Mouse (Mus musculus) adrenal gland, postnatal 36 days (tissue): ENCODE data around the gene Phf20. TPM values are rescaled to one million over a fixed set of nuclear protein-coding genes. Genes with fewer than 3 reads are reported as not detected.

Experiments
- DNase-seq, 2 experiments: peaks; one replicate each; pipeline ENCODE4 v3.0.0; 2021; ENCODE audit warnings: mixed read lengths in 1 of 2
- microRNA-seq: library from miRNA; unstranded; fragments of <30 nt; microRNA quantifications from one replicate; pipeline ENCODE4 v1.2.0, GENCODE M21; 2021
- total RNA-seq, 2 experiments: library from RNA; stranded (reverse); gene quantifications; 2 replicates each; pipeline ENCODE4 v1.2.3; 2021

Phf20 gene
- total RNA-seq, 2 experiments from 2014 or later: 31.8 to 45.5 TPM

DNA sequence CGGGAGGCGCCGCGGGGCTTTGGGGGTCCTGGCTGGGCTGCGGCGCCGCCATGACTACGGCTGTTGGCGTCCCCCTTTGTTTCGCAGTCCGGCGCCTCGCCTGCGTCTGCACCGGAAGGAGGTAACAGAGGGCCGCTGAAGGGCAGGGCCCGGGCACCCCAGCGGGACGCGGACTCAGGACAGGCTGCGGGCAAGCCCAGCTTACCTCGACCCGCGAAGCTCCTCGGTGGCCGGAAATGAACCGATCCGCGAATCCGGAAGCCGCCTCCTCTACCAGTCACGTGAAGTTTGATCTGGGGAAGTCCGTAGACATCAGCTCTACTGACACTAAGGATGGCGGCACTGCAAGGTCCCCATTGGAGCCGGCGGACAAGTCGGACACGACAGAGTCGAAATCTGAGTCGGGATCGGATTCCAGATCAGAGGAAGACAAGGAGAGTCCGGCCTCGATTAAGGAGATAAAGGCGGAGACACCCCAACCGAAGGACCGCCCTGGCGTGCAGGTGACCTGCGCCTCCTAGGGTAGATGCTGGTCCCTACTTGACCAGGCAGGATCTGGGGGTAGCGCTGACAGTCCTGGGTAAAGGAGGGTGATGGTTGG is 116.1 kb downstream of the Phf20 start, which contains the start of the genes Cnbd2 and Scand1:
TSS of gene Cnbd2 (plus strand) at position 3 of the 601 bp plus-strand sequence.
TSS of gene Scand1 (minus strand) at position 408 of the 601 bp plus-strand sequence.
- peak; percentile 87 to 89 for DNase-seq

DNA sequence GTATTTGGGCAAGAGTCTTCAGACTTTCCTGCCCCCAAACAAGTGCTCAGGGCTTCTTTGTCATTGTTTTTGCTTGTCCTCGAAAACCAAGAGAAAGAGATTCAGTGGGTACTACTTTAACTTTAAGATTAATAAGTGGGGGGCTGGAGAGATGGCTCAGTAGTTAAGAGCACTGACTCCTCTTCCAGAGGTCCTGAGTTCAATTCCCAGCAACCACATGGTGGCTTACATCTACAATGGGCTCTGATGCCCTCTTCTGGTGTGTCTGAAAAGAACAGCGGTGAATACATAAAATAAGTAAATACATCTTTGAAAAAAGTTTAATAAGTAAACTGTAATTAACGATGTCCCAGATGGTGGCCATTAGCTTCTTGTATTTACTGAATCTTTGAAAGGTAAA is 116.9 kb downstream of the Phf20 start:
- no peak for DNase-seq

DNA sequence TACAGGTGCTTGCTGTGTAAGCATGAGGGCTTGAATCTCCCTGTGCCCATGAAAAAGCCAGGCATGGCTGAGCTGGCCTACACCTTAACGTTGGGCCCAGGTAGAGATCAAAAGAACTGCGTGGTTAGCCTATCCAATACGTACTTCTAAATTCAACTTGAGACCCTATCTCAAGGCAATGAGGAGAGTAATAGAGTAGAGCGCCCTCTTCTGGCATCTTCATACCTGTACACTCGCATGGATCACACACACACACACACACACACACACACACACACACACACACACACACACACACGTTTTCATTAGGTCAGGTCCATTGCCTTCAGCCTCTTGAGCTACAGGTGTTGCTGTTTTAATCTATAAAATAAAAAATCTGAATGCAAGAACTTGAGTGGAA is 118.5 kb downstream of the Phf20 start:
- no peak for DNase-seq

DNA sequence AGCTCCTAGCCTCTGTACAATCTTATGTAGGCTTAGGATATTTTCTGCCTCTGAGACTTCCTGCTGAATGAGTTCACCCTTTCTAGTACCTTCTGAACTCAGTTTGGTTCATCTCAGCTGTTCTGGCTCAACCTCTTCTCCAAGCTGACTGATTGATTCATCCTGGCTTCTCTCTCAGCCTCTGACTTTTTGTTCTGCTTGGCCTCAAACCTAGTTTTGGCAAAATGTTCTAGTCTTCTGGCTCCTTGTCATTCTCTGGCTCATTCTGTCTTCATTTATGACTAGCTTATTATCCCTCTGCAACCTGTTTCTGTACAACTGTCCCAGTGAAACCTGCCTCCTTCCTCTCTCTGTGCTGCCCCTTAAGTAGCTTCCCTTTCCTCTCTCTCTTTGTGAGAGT is 122.2 kb downstream of the Phf20 start:
- DNase-seq: no peak

DNA sequence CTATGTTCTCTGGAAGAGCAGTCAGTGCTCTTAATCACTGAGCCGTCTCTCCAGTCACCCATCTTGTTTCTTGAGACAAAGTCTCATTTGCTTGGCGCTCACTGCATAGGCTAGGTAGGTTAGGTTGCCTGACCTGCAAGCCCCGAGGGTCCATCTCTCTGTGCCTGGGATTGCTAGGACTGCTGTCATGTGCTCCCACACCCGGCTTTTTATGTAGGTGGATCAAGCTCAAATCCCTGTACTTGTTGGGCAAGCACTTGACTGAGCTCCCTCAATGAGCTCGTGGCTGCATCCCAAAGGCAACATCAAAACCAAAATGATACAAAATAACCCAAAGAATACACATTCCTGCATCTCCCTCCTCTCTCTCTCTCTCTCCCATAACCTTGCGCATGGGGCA is 125.3 kb downstream of the Phf20 start:
- DNase-seq: no peak

DNA sequence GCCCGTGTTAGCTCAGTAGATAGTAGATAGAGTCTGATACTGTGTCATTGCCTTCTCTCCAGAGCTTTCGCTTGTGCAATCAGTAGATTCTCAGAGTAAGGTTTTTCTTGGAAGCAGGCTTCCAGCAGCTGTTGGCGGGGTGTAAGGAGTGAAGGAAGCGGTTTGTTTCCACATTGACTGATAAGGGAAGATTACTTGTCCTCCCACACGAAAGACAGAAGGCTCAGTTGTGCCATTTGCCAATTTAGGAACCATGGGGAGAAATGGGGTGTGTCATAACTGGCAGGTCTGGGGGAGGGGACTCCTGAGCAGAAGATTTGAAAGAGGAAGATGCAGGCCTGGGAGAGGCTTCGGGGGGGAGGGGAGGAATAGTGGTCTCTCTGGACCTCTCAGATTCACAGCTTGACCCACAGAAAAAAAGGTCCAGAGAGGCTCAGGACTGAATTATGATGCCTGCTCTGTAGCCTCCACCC is 127.9 kb downstream of the Phf20 start:
- peak in 1 of 2 experiments; percentile 23 for DNase-seq

DNA sequence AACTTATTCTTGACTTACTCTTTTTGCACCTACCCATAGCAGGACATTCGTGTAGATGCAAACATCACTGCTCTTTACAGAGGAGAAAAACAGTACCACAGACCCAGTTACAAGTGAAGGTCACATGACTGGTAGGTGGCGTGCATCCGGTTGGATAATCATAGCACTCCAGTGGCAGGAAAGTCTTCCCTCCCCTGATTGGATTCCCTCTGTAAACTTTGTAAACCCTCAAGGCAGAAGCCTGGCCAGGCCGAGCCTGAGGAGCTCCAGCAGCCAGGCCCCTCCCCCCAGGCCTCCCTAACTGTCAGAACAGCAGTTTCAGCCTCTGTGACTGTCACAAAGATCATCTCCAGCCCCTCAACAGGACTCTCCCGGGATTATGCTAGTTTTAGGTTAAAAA is 128.4 kb downstream of the Phf20 start:
- DNase-seq: peak; percentile 15 to 59

DNA sequence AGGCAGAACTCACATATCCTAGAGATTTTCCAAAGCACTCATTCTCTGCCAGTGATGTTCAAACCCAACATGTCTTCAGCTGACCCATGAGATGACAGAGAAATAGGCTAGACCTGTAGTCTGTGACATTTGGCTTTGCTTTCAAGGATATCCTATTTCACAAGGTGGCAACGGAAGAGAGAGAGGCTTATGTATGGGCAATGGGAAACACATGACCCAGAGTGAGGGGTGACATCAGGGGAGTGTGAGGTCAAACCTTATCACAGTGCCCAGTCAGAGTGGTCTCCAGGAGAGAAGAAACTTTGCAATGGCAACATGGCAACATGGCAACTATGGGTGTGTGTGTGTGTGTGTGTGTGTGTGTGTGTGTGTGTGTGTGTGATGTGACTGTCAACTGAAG is 134.4 kb downstream of the Phf20 start:
- no peak for DNase-seq

DNA sequence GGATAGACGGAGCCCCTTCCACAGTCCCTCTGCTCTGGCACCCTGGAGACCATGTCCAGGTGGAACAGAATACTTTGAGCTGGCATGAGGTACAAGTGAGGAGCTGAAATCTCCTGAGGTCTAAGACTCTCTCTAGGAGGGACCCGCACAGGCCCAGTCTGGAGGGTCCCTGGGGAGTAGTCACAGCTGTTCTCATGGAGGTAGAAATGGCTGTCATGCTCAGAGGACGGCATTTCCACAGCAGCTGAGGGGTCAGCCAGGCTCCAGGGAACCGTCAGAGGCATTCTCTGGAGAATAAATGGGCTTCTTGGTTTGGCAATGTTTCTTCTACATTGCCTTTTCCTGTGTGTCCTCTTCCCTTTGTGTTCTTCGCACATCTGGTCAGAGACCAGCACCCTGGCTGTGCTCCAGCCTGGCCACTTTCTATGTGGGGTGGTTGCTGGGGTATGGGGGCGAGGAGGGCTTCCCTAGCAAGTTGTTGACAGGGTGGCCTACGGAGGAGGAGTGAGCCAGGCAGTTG is 135.2 kb downstream of the Phf20 start:
- no peak for DNase-seq

DNA sequence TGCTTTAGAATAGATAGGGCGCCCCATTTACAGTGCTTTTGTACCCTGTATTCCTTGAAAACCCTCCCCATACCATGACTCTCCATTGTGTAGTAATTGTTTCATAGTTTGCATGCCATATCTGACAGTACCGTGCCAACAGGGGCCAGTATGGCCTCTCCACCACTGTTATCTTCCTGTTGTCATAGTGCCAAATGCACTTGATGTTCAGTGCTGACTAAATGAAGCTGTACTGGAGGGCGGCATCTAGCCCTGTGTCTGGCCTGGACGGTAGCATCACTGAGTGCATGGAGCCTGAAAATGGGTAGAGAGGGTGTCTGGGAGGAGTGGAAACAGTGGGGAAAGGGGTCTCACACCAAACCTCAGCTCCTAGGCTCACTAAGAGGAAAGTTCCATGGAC is 143.8 kb downstream of the Phf20 start:
- no peak for DNase-seq

DNA sequence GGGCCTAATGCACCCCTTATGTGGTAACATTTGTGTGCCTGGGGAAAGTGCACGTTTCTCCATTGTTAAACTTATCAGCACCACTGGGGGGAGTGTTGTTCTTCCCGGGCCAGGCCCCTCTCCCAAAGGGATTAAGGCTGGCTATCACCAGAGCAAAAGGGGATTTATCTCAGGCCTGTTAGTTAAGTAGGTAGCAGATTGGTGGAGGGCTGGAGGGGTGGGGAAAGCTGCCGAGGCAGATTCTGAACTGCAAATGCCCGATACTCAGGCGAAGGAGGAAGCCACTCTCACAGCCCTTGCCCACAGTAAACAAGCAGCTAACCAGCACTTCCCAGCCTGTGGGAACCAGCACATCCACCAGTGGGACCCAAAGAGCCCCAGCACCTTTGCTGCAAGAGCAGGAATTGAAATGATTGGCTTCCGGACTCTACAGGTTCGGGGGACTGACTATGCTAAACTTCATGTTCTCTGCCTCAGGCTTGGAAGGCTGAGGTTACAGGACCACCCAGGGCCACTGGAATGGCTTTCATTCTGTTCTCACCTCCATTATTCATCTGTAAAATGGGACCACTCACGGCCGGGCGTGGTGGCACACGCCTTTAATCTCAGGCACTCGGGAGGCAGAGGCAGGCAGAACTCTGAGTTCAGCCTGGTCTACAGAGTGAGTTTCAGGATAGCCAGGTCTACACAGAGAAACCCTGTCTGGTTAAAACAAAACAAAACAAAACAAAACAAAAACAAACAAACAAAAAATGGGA is 148.7 kb downstream of the Phf20 start:
- peak; percentile 23 to 57 for DNase-seq

DNA sequence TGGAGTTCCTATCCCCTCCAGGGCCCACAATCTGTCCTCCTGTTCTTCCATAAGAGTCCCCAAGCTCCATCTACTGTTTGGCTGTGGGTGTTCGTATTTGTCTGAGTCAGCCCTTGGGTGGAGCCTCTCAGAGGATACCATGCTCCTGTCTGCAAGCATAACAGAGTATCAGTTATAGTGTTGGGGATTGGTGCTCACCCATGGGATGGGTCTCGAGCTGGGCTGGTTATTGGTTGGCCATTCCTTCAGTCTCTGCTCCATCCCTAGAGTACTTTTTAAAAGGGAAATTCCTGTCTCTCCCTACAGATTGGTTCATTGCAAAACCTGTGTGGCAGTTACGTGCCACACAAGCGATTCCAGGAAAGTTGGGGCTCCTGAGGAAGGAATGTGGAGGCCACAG is 152.5 kb downstream of the Phf20 start:
- no peak for DNase-seq

DNA sequence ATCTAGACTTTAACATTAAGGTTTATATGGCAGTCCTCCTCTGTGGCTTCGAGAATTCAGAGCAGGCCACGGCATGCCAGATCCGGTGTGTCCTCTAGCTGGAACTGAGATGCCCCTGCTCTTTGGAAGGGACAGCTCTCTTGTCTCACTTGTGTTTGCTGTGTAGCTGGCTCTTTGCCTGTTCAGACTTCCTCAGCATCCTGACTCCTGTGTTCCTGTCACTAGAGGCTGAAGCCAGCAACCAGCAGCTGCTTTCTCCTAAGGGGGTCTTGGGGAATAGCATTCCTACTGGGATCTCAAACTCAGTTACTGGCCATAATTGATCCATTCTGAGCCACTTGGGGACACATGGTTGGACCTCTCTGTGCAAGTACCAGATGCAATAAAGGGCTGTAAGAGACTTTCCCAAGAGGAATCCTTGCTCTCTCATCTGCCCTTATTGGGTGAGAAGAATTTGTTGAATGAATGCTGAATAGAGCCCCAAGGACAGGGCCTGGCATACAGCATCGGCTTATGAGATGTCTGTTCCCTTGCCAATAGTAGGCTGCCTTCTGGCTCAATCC is 153.1 kb downstream of the Phf20 start:
- DNase-seq: no peak

DNA sequence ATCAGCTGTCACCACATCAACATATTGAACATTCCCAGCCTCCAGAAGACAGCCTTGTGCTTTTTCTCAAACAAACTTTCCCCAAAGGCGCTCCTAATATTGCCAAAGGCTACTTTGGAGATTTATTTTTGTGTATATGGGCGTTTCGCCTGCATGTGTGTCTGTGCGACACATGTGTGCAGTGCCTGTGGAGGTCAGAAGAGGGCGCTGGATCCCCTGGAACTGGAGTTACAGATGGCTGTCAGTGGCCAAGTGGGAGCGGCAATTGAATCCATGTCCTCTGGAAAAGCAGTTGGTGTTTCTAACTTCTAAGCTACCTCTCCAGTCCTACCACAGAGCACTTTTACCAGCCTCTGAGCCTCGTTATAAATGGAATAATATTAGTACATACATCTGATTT is 155.0 kb downstream of the Phf20 start:
- DNase-seq: peak in 1 of 2 experiments; percentile 8

DNA sequence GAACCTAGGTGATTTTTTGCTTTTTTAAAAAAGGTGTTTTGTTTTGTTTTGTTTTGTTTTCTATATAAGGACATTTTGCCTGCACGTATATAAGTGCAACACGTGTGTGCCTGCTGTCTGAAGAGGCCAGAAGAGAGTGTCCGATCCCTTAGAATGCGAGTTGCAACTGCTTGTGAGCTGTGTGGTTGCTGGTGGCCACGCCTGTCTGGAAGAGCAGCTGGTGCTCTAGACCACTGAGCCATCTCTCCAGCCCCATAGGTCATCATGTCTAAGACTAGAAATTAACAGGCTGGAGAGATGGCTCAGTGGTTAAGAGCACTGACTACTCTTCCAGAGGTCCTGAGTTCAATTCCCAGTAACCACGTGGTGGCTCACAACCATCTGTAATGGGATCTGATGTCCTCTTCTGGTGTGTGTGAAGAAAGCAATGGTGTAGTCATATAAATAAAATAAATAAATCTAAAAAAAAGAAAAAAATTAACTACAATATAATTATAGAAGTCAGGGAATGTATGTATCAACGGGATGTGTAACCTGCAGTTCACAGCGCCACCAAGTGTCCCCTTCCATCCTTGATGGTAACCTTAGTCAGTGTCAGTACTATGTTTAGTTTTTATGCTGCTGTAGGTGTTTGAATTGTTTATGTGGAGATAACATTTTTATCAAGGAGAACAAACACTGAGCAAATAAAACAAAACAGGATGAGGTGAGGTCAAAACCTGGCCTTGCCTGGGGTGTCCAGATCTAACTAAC is 156.3 kb downstream of the Phf20 start:
- no peak for DNase-seq

DNA sequence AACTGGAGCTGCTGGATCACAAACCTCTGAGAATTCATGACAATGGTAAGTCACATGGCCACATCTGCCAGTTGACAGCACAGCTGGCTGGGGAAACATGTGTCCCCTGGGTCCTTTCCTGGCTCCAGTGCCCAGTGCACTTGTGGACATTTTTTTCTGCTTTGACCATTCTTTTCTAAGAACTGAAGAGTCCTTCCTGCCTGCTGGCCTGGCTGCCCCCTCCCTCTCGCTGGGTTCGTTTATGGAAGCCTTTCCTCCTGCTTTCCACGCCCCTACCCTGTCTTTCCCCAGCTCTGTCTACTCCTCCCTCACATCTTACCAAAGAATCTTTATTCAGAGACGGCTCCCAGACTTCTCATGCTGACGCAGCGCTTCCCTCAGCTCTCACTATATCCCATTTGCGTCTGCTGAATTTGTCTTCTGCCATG is 157.0 kb downstream of the Phf20 start:
- peak; percentile 8 to 36 for DNase-seq

DNA sequence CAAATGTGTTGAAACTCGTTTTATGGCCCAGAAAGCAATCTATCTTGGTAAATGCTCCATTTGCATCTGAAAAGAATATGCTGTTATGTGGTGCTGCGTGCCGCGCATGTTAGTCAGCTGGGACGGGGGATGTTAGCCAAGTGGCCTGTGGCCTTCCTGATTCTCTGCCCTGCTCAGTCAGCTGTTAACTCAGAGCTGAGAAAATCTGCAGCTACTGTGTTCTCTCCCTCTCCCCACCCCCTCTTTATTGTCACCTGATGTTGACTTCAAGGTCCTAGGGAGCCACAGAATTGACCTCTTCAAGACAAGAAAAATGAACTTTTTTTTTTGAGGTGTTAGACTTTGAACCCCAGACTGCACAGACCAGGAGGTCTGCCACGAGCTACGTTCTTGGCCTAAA is 159.8 kb downstream of the Phf20 start:
- no peak for DNase-seq

Small RNAs within 50 kb of the gene (microRNA-seq; reads per million reads assigned to microRNA genes)
- not detected for gene Gm22759

Other genes starting within 250 kb of the Phf20 start
- gene Cep250, start 240.0 kb upstream of the Phf20 start, total RNA-seq: 10 to 100 TPM; 11.5 to 11.9 TPM
- gene 6430550D23Rik, start 188.5 kb upstream of the Phf20 start, total RNA-seq: 1 to 10 TPM; 1.5 to 2.8 TPM
- 100 to 1,000 TPM; 235 to 250 TPM for gene Ergic3, start 188.4 kb upstream of the Phf20 start, total RNA-seq
- gene Fer1l4, start 143.5 kb upstream of the Phf20 start, total RNA-seq: not detected
- 1 to 10 TPM; 2.5 to 3.7 TPM for gene Spag4, start 131.3 kb upstream of the Phf20 start, total RNA-seq
- gene Cpne1, start 84.5 kb upstream of the Phf20 start, total RNA-seq: 10 to 100 TPM; 47.5 to 55.6 TPM
- gene Rbm12, start 84.5 kb upstream of the Phf20 start, total RNA-seq: 10 to 100 TPM; 21.9 to 29.4 TPM
- 10 to 100 TPM; 17.6 to 30.3 TPM for gene Gm28036, start 69.4 kb upstream of the Phf20 start, total RNA-seq
- gene Romo1, start 52.4 kb upstream of the Phf20 start, total RNA-seq: 100 to 1,000 TPM; 319 to 321 TPM
- 10 to 100 TPM; 82.1 to 90.9 TPM for gene Nfs1, start 52.3 kb upstream of the Phf20 start, total RNA-seq
- 100 to 1,000 TPM; 334 to 392 TPM for gene Rbm39, start 16.2 kb upstream of the Phf20 start, total RNA-seq
- gene Cnbd2, start 115.8 kb downstream of the Phf20 start, total RNA-seq: 1 to 10 TPM; 2.2 to 2.7 TPM
- 100 to 1,000 TPM; 101 to 132 TPM for gene Scand1, start 116.2 kb downstream of the Phf20 start, total RNA-seq
- 10 to 100 TPM; 49.7 to 67.5 TPM for gene Epb41l1, start 224.4 kb downstream of the Phf20 start, total RNA-seq